Mouse (Mus musculus): ENCODE results near the gene Angptl8.
"Not testable (repeated sequence)": the region's sequence is repeated elsewhere in the genome, so short reads cannot be mapped to it uniquely, and the experiment has no call there.

Gene Angptl8

DNA sequence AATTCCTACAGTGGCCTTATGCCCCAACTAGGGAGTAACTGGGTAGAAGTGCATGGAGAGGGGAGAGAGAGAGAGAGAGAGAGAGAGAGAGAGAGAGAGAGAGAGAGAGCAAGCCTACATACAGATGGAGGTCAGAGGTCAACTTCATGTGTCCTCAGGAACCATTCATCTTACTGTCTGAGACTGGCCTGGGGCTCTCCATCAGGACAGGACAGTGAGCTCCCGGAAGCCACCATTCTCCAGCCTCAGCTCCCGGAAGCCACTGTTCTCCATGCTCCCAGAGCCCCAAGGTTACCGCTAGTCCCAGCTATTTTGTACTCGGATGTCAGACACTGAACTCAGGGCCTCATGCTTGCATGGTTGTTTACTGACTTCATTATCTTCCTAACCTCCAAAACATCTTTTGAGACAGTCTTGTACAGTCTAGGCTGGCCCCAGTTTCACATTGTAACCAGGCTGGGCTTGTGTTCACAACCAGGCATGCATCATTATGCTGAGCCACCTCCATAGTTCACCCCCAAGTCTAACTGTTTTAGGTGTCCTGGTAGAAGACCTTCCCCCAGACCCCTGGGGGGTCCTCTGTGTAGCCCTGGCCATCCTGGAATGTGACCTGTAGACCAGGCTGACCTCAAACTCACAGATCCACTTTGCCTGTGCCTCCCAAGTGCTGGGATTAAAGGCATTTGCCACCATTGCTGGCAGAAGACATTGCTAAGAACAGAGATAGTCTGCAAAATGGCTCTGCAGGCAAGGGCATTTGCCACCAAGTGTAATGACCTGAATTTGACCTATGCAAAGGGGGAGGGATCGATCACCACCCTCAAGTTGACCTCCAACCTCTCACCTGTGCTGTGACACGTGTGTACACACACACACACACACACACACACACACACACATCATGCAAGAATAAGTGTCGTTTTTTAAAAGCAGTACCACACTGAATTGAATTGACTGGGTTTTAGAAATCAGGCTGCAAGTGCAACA lies 14.7 kb downstream of the Angptl8 start:
- DNase-seq (ENCODE audit: low spot score in 2 of 2), result no peak

DNA sequence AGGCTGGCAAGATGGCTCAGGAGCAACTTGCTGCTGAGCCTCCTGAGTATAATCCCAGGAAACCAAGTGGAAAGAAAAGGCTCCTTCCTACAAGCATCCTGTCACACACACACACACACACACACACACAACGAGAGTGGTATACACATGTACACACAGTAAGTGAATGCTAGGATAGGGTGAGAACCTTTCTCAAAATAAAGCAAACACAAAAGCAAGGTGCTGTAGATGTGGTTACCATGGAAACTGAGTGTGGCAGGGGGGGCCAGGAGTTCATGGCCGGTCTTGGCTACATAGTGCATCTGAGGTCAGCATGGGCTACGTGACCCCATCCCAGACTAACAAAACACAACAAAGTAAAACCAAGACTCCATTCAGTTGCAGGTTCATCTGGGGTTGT lies 15.8 kb downstream of the Angptl8 start:
- DNase-seq (ENCODE audit: low spot score in 2 of 2), result no peak

GRCm38 (mm10) chr9:21852128-21853091 lies 17.1 kb downstream of the Angptl8 start, which contains the start of gene Dock6:
Gene Dock6, minus strand, starts transcription at chr9:21852635.
- peak; percentile 77 to 78 for DNase-seq (ENCODE audit: low spot score in 2 of 2)

DNA sequence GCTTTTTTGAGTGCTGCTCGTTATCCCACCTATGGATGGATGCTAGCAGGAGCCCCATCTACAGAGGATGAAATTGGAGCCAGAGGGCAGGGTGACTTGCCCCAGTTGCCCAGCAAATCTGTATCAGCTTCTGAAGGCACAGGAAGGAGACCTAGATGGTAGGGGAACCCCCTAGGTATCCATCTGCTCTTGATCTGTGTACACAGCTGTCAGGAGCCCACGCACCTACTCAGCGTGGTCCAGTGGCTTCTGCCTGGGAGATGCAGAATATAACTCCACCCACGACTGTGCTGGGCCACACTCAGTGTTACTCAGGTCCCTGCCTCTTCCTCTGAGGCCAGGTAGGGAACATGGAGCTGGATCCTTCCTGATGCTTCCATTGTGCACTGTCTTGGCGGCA lies 18.7 kb downstream of the Angptl8 start:
- no peak for DNase-seq (ENCODE audit: low spot score in 2 of 2)

DNA sequence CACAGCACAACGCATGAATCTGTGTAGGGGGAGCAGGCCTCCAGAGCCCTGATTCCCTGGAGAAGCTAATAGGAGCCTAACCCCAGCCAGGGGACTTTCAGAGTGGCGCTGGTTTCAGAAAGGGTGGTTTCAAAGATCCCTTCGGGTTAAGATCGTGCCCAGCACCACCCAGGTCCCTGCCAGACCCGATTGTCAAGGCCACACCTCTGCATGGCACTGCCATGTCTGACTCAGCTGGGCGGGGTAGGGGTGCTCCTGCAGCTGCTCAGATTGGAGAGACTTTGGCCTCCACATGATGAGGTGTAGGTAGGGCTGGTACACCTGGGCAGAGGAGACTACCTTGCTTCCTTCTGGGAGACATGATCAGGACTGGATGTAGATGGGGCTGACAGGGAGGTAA lies 19.6 kb downstream of the Angptl8 start:
- peak; percentile 50 to 69 for DNase-seq (ENCODE audit: low spot score in 2 of 2)

- no peak for DNase-seq (ENCODE audit: low spot score in 2 of 2)
Observed at GRCm38 (mm10) chr9:21857501-21857900, 22.2 kb downstream of the Angptl8 start.

DNA sequence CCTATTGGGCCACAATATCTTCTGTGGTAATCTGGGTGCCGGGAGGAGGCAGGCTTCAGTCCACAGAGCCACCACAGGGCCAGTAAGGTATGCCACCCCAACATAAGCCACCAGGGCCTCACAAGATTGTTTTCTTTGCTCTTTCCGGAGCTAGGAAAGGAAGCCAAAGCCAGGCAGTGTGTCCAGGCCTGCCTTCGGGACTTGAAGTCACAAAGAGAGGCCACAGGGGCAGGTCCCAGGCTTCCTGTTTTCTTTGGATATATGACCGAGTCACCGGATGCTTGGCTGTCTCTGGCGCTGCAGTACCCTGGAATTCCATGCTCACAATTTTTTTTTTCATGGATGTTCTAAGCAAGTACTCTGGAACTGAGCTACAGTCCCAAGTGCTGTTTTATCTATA lies 22.8 kb downstream of the Angptl8 start:
- DNase-seq (ENCODE audit: low spot score in 2 of 2), result no peak

DNA sequence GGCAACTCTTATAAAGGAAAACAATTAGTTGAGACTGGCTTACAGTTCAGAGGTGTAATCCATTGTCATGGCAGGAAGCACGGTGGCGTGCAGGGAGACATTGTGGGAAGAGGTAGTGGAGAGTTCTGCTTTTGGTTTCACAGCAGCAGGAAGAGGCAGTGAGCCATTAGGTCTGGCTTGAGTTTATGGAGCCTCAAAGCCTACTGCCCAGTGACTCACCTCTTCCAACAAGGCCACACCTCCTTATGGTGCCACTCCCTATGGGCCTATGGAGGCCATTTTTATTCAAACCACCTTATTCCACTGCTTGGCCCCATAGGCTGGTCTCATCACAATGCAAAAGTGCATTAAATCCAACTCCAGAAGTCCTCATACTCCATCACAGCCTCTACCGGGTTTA lies 24.3 kb downstream of the Angptl8 start:
- no peak for DNase-seq (ENCODE audit: low spot score in 2 of 2)

GRCm38 (mm10) chr9:21860349-21860748 lies 25.0 kb downstream of the Angptl8 start:
- DNase-seq (ENCODE audit: low spot score in 2 of 2), result not testable (repeated sequence)

GRCm38 (mm10) chr9:21862181-21862580 lies 26.9 kb downstream of the Angptl8 start:
- DNase-seq (ENCODE audit: low spot score in 2 of 2), result no peak

GRCm38 (mm10) chr9:21865673-21866398 lies 30.5 kb downstream of the Angptl8 start:
- DNase-seq (ENCODE audit: low spot score in 2 of 2), result no peak

- DNase-seq (ENCODE audit: low spot score in 2 of 2), result no peak
Observed at GRCm38 (mm10) chr9:21866641-21867040, 31.3 kb downstream of the Angptl8 start.

DNA sequence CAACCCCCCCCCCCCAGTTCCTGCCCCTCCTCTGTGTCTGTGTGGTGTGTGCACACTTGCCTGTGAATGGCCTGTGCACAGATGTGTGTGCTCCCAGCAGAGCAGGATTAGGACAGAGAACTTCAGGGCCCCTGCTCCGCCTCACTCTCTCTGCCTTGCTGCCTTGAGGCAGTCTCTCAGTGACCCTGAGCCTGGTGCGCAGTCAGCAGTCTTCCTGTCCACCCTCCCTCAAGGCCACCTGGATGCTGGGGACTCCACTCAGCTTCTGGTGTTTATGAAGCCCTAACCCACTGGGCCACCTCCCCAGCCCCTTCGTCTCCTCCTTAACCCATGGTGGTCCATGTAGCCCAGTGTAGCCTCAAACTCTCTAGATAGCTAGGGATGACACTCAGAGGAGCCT lies 32.4 kb downstream of the Angptl8 start:
- no peak for DNase-seq (ENCODE audit: low spot score in 2 of 2)

DNA sequence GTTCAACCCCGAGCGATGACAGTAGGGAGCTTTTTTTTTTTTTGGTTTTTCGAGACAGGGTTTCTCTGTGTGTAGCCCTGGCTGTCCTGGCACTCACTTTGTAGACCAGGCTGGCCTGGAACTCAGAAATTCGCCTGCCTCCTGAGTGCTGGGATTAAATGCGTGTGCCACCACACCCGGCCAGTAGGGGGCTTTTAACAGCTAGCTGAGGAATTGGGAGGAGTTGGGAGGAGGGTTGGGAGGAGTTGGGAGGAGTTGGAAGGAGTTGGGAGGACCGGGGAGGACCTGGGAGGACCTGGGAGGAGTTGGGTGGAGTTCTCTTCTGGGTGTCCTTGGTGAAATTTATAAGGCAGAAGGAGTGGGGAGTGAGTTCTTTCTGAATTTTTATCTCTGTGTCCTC lies 34.0 kb downstream of the Angptl8 start:
- peak; percentile 17 to 28 for DNase-seq (ENCODE audit: low spot score in 2 of 2)

DNA sequence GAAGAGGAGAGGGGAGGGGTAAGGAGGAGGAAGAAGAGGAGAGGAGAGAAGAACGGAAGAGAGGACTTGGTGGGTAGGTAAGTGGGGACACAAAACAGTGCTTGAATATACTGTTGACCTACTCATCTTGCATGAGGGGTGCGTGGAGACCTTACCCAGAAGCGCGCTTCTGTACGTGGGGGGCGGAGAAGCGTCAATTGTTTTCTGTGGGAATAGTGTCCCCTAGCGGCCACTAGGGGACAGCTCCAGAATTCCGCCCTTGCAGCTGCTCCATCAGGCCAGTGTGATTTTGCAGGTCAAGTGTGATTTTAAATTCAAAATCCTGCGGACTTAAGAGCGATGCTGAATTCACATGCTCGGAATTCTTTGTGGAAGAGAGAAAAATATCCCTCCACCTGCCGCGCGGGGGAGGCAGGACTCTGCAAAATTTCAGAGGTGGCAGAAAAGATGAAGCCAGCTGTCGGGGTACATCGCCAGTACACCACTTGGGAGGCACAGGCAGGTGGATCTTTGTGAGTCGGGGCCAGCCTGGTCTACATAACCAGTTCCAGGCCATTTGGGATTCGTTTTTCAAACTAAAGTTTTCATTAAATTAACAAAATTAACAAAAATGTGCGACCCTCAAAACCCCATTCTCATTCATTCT lies 35.7 kb downstream of the Angptl8 start:
- DNase-seq (ENCODE audit: low spot score in 2 of 2), result no peak

DNA sequence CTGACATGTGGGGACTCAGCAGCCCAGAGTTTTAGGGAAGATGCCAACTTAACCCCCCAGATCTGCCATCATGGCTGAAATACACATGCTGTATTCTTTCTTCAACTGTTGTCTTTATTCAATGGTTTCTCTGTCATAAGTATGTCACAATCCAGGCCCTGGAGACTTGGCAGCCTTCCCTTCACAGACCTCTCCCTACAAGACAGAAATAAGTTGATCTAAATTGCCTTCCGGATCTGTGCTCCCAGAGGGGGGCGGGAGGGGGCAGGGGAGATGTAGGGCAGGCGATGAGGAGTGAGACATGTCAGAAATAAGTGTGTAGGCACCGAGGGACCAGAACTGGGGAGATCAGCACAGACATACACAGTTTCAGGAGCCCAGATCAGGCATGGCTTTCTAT lies 36.9 kb downstream of the Angptl8 start:
- no peak for DNase-seq (ENCODE audit: low spot score in 2 of 2)

- no peak for DNase-seq (ENCODE audit: low spot score in 2 of 2)
Observed at GRCm38 (mm10) chr9:21876601-21877000, 41.3 kb downstream of the Angptl8 start.
